Mouse (Mus musculus) C2C12 (cell line): Measurements from ENCODE around the gene Cacna1c. TPM values are rescaled to one million over a fixed set of nuclear protein-coding genes. Genes with fewer than 3 reads are reported as not detected.

Source experiments
- H3K27me3 ChIP-seq: one replicate; pipeline ENCODE4 v1.6.1; 2011; ENCODE audit not compliant: control insufficient read depth, insufficient read depth, insufficient read length
- H3K36me3 ChIP-seq: one replicate; pipeline ENCODE4 v1.6.1; 2011; ENCODE audit not compliant: control insufficient read depth, insufficient read depth
- H3K4me3 ChIP-seq: one replicate; pipeline ENCODE4 v1.5.1; 2011; ENCODE audit warnings: mild to moderate bottlenecking, control low read depth; ENCODE audit not compliant: poor library complexity, insufficient read depth, severe bottlenecking
- H3K79me2 ChIP-seq: one replicate; pipeline ENCODE4 v1.6.1; 2011; ENCODE audit not compliant: control insufficient read depth, insufficient read depth
- H3K79me3 ChIP-seq: one replicate; pipeline ENCODE4 v1.6.1; 2011; ENCODE audit warnings: low read depth, control low read depth
- H3ac ChIP-seq: one replicate; pipeline ENCODE3; 2011; ENCODE audit warnings: low read depth; ENCODE audit not compliant: control insufficient read depth, insufficient read length
- CEBPB ChIP-seq: IDR thresholded peaks from one replicate; pipeline ENCODE4 v1.6.1; 2011; ENCODE audit warnings: low read depth, mild to moderate bottlenecking, control low read depth, moderate library complexity
- CTCF ChIP-seq: IDR thresholded peaks from one replicate; pipeline ENCODE4 v1.5.1; 2011; ENCODE audit not compliant: control insufficient read depth, insufficient read depth, insufficient read length
- FOSL1 ChIP-seq: IDR thresholded peaks from one replicate; pipeline ENCODE4 v1.8.0; 2011; ENCODE audit warnings: mild to moderate bottlenecking, low read length; ENCODE audit not compliant: poor library complexity, insufficient read depth, severe bottlenecking
- MAX ChIP-seq: IDR thresholded peaks from one replicate; pipeline ENCODE4 v1.6.1; 2011; ENCODE audit warnings: mild to moderate bottlenecking, control low read depth
- MYOD1 ChIP-seq: IDR thresholded peaks from one replicate; pipeline ENCODE4 v1.6.1; 2011; ENCODE audit warnings: low read depth; ENCODE audit not compliant: control insufficient read depth, insufficient read length
- MYOG ChIP-seq: IDR thresholded peaks from one replicate; pipeline ENCODE4 v1.6.1; 2011; ENCODE audit not compliant: control insufficient read depth, insufficient read length; ENCODE audit errors: extremely low read depth
- USF1 ChIP-seq: IDR thresholded peaks from one replicate; pipeline ENCODE4 v1.6.1; 2011; ENCODE audit warnings: low read depth, mild to moderate bottlenecking, control low read depth, moderate library complexity
- polyA plus RNA-seq: library from polyadenylated mRNA; unstranded; fragments of >200 nt; fragmentation: generic; extraction: Trizol; gene quantifications from one replicate; pipeline ENCODE4 v1.2.1, GENCODE M21; 2012; ENCODE audit warnings: missing spikeins

The Cacna1c gene
- polyA plus RNA-seq, 1 experiment: not detected

DNA sequence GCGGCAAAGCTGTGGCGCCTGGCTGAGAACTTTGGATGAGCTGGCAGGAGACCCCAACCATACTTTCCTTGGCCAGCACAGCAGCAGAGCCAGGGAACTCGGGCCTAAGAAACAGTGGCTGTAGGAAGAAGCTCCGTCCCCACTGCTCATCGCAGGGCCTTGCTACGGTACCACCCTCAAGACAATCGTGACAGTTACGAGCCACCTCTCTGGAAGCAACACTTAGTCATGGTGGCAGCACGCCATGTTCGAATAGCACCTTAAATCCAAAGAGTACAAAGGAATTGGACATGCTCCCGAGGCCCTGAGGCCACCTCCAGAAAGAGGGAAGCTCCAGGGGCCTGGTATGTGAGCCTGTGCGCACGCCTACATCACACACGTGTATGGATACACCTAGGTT lies 219.6 kb downstream of the Cacna1c start:
- no peaks in the 10 kb centered on the region for H3K79me3 ChIP-seq
- no peak overlapping the region for H3ac ChIP-seq
- no peak for TF ChIP-seq MYOD1
- no peak for TF ChIP-seq MAX
- TF ChIP-seq USF1: no peak
- no peak for TF ChIP-seq CEBPB
- TF ChIP-seq FOSL1: no peak
- TF ChIP-seq CTCF: no peak
- no peak for TF ChIP-seq MYOG
- H3K79me2 ChIP-seq: no peaks in the 10 kb centered on the region
- H3K27me3 ChIP-seq: peaks cover 18% of the 10 kb centered on the region
- no peak overlapping the region for H3K4me3 ChIP-seq
- H3K36me3 ChIP-seq: no peaks in the 10 kb centered on the region

DNA sequence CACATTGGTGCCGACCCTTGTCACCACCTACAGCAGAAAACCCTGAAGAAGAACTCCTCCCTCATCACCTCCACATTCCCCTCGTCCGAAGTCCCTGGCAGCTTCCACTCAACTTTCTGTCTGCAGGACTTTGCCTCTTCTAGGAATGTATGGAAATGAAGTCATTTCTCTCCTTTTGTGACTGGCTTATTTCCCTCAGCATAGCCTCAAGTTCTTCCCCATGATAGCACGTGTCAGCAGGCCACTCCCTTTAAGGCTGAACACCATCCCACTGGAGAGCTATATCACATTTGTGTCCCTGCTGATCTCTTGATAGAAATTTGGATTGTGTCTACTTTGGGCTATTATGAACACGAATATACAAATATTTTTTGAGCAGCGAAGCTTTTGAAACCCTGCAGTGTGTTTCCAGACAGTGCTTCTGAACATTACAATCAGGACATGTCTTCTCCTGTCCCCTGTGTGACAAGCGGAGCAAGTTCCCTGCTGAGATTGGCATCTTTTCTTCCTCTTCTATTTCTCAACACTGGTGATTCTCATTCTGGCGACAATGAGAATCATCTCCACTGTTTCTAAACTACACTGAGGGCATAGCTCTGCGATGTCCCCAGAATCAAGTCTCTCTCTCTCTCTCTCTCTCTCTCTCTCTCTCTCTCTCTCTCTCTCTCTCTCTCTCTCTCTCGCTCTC lies 224.2 kb downstream of the Cacna1c start:
- H3K36me3 ChIP-seq: no peaks in the 10 kb centered on the region
- TF ChIP-seq USF1 (no peak), FOSL1 (no peak), MYOG (no peak), CTCF (no peak), MYOD1 (no peak), MAX (no peak), CEBPB (no peak)
- H3K4me3 ChIP-seq: no peak overlapping the region
- no peaks in the 10 kb centered on the region for H3K79me3 ChIP-seq
- no peaks in the 10 kb centered on the region for H3K79me2 ChIP-seq
- no peak overlapping the region for H3ac ChIP-seq
- H3K27me3 ChIP-seq: peaks cover 18% of the 10 kb centered on the region

DNA sequence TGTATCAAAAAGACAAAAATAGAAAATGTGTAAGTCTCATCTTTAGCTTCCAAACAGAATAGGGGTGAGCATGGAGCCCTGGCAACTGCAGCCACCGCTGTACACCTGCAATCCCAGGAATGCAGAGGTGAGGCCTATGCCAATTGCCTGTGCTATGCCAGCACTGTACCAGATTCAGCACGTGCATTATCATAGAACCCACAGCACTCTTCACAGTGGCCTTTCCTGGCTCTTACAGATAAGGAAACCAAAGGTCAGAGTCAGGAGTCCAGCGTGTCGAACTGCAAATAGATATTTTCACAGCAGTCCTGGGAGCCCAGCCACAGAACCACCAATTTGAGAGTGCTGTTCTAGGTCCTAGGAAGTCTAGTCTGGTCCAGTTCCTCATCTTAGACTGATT lies 227.4 kb downstream of the Cacna1c start:
- H3K79me2 ChIP-seq: no peaks in the 10 kb centered on the region
- peaks cover 18% of the 10 kb centered on the region for H3K27me3 ChIP-seq
- no peak for TF ChIP-seq MYOD1
- no peak for TF ChIP-seq MYOG
- TF ChIP-seq CEBPB: no peak
- TF ChIP-seq CTCF: no peak
- no peak for TF ChIP-seq FOSL1
- no peak for TF ChIP-seq USF1
- TF ChIP-seq MAX: no peak
- no peak overlapping the region for H3ac ChIP-seq
- no peaks in the 10 kb centered on the region for H3K79me3 ChIP-seq
- no peak overlapping the region for H3K4me3 ChIP-seq
- H3K36me3 ChIP-seq: no peaks in the 10 kb centered on the region

DNA sequence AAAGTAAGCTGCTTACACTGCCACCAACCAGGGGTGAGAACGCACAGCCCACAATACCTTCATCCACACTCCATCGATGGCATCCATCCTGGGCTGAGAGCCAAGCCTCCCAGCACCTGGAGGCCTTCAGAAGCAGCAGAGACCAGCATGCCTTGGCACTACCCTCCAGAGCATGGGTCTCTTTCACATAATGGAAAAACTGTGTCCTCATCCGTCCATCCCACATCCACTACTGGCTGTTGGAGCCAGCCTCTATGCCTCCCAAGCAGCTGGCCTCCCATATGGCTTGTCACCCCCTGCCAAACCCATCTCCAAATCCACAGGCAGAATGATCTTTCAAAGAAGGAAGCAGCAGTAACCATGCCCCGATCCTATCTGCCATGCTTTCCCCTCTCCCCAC lies 229.3 kb downstream of the Cacna1c start:
- peaks cover 12% of the 10 kb centered on the region for H3K27me3 ChIP-seq
- H3ac ChIP-seq: no peak overlapping the region
- TF ChIP-seq USF1 (no peak), MYOD1 (no peak), CEBPB (no peak), MAX (no peak), MYOG (no peak), CTCF (no peak), FOSL1 (no peak)
- no peaks in the 10 kb centered on the region for H3K36me3 ChIP-seq
- no peaks in the 10 kb centered on the region for H3K79me3 ChIP-seq
- H3K79me2 ChIP-seq: no peaks in the 10 kb centered on the region
- H3K4me3 ChIP-seq: no peak overlapping the region

DNA sequence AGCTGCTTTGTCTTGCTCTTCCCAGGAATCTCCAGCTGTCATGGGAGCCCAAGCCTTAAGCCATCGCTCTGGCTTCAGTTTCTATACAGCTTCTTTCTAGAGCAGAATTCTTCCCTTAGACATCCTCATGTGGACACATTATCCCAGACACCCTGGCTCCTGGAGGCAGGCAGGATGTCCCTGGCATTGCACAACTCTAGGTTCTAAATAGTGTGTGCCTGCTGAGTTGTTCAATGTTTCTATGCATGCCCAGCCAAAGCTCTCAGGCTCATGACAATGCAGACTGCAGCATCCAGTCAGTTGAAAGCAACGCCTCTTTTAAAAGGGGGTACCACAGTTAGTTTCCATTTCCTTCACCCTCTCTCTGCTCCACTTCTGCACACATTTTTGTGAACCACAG lies 230.6 kb downstream of the Cacna1c start:
- Histone ChIP-seq H3K4me3 (no peak overlapping the region), H3K79me3 (no peaks in the 10 kb centered on the region), H3K79me2 (no peaks in the 10 kb centered on the region), H3K27me3 (peaks cover 6% of the 10 kb centered on the region), H3ac (no peak overlapping the region), H3K36me3 (no peaks in the 10 kb centered on the region)
- TF ChIP-seq CTCF (no peak), MYOG (no peak), CEBPB (no peak)

DNA sequence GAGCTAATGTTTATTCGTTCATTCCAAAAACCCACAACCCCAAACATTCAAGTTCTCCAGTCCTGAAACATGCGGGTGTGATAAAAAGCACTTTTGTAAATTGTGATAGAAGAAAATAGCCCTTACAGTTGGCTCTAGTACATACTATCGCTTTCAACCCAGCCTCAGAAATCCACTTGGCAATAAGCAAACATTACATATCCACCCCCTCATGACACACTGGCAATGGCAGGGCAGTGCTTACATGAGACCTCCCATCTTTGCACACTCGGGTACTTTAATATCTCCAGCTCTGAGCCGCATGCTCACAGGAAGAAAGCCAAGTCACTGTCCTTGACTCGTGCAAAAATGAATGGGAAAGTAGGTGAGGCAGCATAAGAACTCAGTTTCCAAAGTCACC lies 232.4 kb downstream of the Cacna1c start:
- Histone ChIP-seq H3K36me3 (no peaks in the 10 kb centered on the region), H3K79me2 (no peaks in the 10 kb centered on the region), H3K4me3 (no peak overlapping the region), H3K79me3 (no peaks in the 10 kb centered on the region), H3ac (no peak overlapping the region), H3K27me3 (peaks cover 3% of the 10 kb centered on the region)
- TF ChIP-seq FOSL1 (no peak), CTCF (no peak), MYOG (no peak), MYOD1 (no peak), USF1 (no peak), MAX (no peak), CEBPB (no peak)
